Mouse (Mus musculus) heart, embryonic 14.5 days (tissue): ENCODE data around the gene Pcx. TPM values are rescaled to one million over a fixed set of nuclear protein-coding genes. Genes with fewer than 3 reads are reported as not detected.

ENCODE experiments used
- ATAC-seq: fragments of 200-750 bp; cut with Nextera tagmentation; 2 replicates; pipeline ENCODE4 v1.8.0; 2017; ENCODE audit warnings: low read depth, moderate TSS enrichment; ENCODE audit not compliant: insufficient number of reproducible peaks, insufficient read depth, low FRiP score
- H3K27ac ChIP-seq, 2 experiments: fragments of 200-500 bp in 1 of 2; fragments of 300-500 bp in 1 of 2; sonication (generic) in 1 of 2; replicated peaks in 1 of 2; 2 replicates each; pipeline ENCODE4 v1.5.1; 2012 to 2014; ENCODE audit warnings: low read depth in 2 of 2, low read length in 2 of 2, control low read depth in 1 of 2, mild to moderate bottlenecking in 1 of 2, mixed read lengths in 1 of 2; ENCODE audit not compliant: control insufficient read depth in 1 of 2, insufficient read depth in 1 of 2
- H3K27me3 ChIP-seq: fragments of 300-500 bp; sonication (generic); 2 replicates; pipeline ENCODE4 v1.6.1; 2014; ENCODE audit warnings: mild to moderate bottlenecking, low read length, control low read depth; ENCODE audit not compliant: control insufficient read depth, insufficient read depth
- H3K36me3 ChIP-seq: fragments of 300-500 bp; sonication (generic); 2 replicates; pipeline ENCODE4 v1.6.1; 2014; ENCODE audit warnings: mild to moderate bottlenecking, control low read depth, low read length, mixed read lengths; ENCODE audit not compliant: control insufficient read depth, insufficient read depth
- H3K4me1 ChIP-seq, 2 experiments: fragments of 200-500 bp in 1 of 2; fragments of 300-500 bp in 1 of 2; sonication (generic) in 1 of 2; 2 replicates each; pipeline ENCODE4 v1.6.1; 2012 to 2014; ENCODE audit warnings: low read length in 2 of 2, control low read depth in 1 of 2, mixed read lengths in 1 of 2; ENCODE audit not compliant: control insufficient read depth in 2 of 2, insufficient read depth in 2 of 2
- H3K4me2 ChIP-seq: fragments of 300-500 bp; sonication (generic); 2 replicates; pipeline ENCODE4 v1.6.1; 2014; ENCODE audit warnings: mild to moderate bottlenecking, low read length
- H3K4me3 ChIP-seq, 2 experiments: fragments of 200-500 bp in 1 of 2; fragments of 300-500 bp in 1 of 2; sonication (generic) in 1 of 2; 2 replicates each; pipeline ENCODE4 v1.5.1; 2012 to 2014; ENCODE audit warnings: low read length in 2 of 2, mild to moderate bottlenecking in 2 of 2, control low read depth in 1 of 2, low read depth in 1 of 2, moderate library complexity in 1 of 2; ENCODE audit not compliant: control insufficient read depth in 1 of 2, insufficient read depth in 1 of 2
- H3K9ac ChIP-seq: fragments of 300-500 bp; sonication (generic); 2 replicates; pipeline ENCODE4 v1.6.1; 2014; ENCODE audit warnings: mild to moderate bottlenecking, low read length
- H3K9me3 ChIP-seq: fragments of 300-500 bp; sonication (generic); 2 replicates; pipeline ENCODE4 v1.6.1; 2016; ENCODE audit warnings: low read length, control low read depth; ENCODE audit not compliant: control insufficient read depth
- WGBS: fragments of 180-500 bp; shearing (Covaris S2); extraction: QIAGEN DNeasy Blood & Tissue Kit; methylation state at CpG from one replicate; pipeline ENCODE4 v1.1.7; 2014; 5-methylcytosine and 5-hydroxymethylcytosine counted together
- polyA plus RNA-seq: library from polyadenylated mRNA; unstranded; fragments of >200 nt; fragmentation: Nextera tagmentation; extraction: Ambion mirVana; gene quantifications from 2 replicates; pipeline ENCODE4 v1.2.1, GENCODE M21; 2014

Gene Pcx
- polyA plus RNA-seq, 1 experiment from 2014 or later = 8.7 TPM

- Histone ChIP-seq H3K27me3 (no peaks in the 10 kb centered on the region), H3K4me1 (peaks cover 8 to 9% of the 10 kb centered on the region in 2 experiments; a peak in 2 of 4 replicates), H3K27ac (no peak overlapping the region), H3K36me3 (peaks cover 8% of the 10 kb centered on the region), H3K9me3 (no peaks in the 10 kb centered on the region), H3K4me3 (no peak overlapping the region), H3K9ac (no peak overlapping the region), H3K4me2 (no peak overlapping the region)
- WGBS = 91% methylated on average over 12 of the region's 12 CpGs
- ATAC-seq = no peak
Observed at GRCm38 (mm10) chr19:4607406-4607805, 97.1 kb downstream of the Pcx start.

GRCm38 (mm10) chr19:4608511-4608910, 98.2 kb downstream of the Pcx start:
- H3K27me3 ChIP-seq = no peaks in the 10 kb centered on the region
- no peak overlapping the region for H3K4me3 ChIP-seq
- no peaks in the 10 kb centered on the region for H3K9me3 ChIP-seq
- no peak overlapping the region for H3K27ac ChIP-seq
- WGBS = 78% methylated on average over 4 of the region's 4 CpGs
- peaks cover 8 to 9% of the 10 kb centered on the region in 2 experiments; a peak in 2 of 4 replicates for H3K4me1 ChIP-seq
- ATAC-seq = no peak
- no peak overlapping the region for H3K9ac ChIP-seq
- peaks cover 19% of the 10 kb centered on the region for H3K36me3 ChIP-seq
- H3K4me2 ChIP-seq = no peak overlapping the region

- no peak for ATAC-seq
- no peaks in the 10 kb centered on the region for H3K27me3 ChIP-seq
- H3K9me3 ChIP-seq = no peaks in the 10 kb centered on the region
- no peak overlapping the region for H3K9ac ChIP-seq
- H3K4me1 ChIP-seq = peaks cover 6 to 7% of the 10 kb centered on the region in 2 experiments; a peak in 3 of 4 replicates
- 58% methylated on average over 4 of the region's 4 CpGs for WGBS
- H3K27ac ChIP-seq = no peak overlapping the region
- H3K4me3 ChIP-seq = no peak overlapping the region
- H3K4me2 ChIP-seq = no peak overlapping the region
- peaks cover 23% of the 10 kb centered on the region for H3K36me3 ChIP-seq
Observed at GRCm38 (mm10) chr19:4610109-4610508, 99.8 kb downstream of the Pcx start.

GRCm38 (mm10) chr19:4612181-4612961, 102.1 kb downstream of the Pcx start:
- Histone ChIP-seq H3K4me2 (no peak overlapping the region), H3K27me3 (no peaks in the 10 kb centered on the region), H3K4me3 (no peak overlapping the region), H3K9me3 (no peaks in the 10 kb centered on the region), H3K4me1 (peaks cover 8 to 10% of the 10 kb centered on the region in 2 experiments; a peak in 3 of 4 replicates), H3K27ac (no peak overlapping the region), H3K9ac (no peak overlapping the region), H3K36me3 (peaks cover 23% of the 10 kb centered on the region)
- no peak for ATAC-seq
- 92% methylated on average over 19 of the region's 19 CpGs for WGBS

GRCm38 (mm10) chr19:4613464-4614304, 103.4 kb downstream of the Pcx start:
- H3K9ac ChIP-seq = peak overlapping the region; percentile 95; the same call in 1 of the 2 replicates
- no peak overlapping the region for H3K27ac ChIP-seq
- H3K36me3 ChIP-seq = peaks cover 23% of the 10 kb centered on the region
- 90% methylated on average over 33 of the region's 33 CpGs for WGBS
- no peak overlapping the region for H3K4me3 ChIP-seq
- no peak for ATAC-seq
- H3K4me1 ChIP-seq = peaks cover 8 to 10% of the 10 kb centered on the region in 2 experiments; a peak in 3 of 4 replicates
- H3K9me3 ChIP-seq = no peaks in the 10 kb centered on the region
- peak overlapping the region; percentile 89; the same call in 1 of the 2 replicates for H3K4me2 ChIP-seq
- no peaks in the 10 kb centered on the region for H3K27me3 ChIP-seq

GRCm38 (mm10) chr19:4614305-4615150, 104.3 kb downstream of the Pcx start:
- Histone ChIP-seq H3K4me2 (peak overlapping the region; percentile 89), H3K27ac (peak overlapping the region; percentile 42 to 79; a peak in 1 of 4 replicates), H3K4me1 (peaks cover 8 to 10% of the 10 kb centered on the region in 2 experiments; a peak in 3 of 4 replicates), H3K27me3 (no peaks in the 10 kb centered on the region), H3K9ac (peak overlapping the region; percentile 95), H3K9me3 (no peaks in the 10 kb centered on the region), H3K36me3 (peaks cover 23% of the 10 kb centered on the region), H3K4me3 (peak overlapping the region; percentile 71 to 90)
- 19% methylated on average over 44 of the region's 49 CpGs for WGBS
- ATAC-seq = no peak
